Mouse (Mus musculus): ENCODE results near the gene Taf10.
"Not testable (repeated sequence)": the region's sequence is repeated elsewhere in the genome, so short reads cannot be mapped to it uniquely, and the experiment has no call there.

GRCm38 (mm10) chr7:105742539-105743215, 1.5 kb downstream of the Taf10 start:
- not testable (repeated sequence) for TF ChIP-seq CTCF (IDR thresholded peaks at IDR 0.05); POLR2A (IDR thresholded peaks at IDR 0.05; ENCODE audit: insufficient read depth, low read depth, low read length)
